Mouse (Mus musculus): ENCODE data around the gene Mrpl45.

DNA sequence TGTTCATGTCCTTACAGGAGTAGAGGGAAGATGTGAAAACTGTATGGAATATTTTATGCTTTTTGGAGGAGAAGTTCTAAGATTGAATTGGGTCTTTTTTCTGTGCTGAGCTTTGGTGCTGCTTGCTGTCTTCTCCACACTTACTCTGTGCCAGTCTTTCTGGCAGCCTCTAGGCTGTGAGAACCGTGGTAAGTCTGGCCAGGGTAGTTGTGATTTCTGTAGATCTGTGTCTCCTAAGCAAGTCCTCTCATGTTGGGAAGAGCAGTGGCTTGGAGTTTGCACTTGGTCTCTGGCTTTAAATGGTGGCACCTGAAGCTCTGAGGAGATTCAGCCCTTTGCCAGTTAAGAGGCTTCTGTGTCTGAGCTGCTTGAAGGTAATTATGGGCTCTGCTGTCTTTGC, 50.0 kb downstream of the Mrpl45 start:
- TF ChIP-seq POLR2A (IDR thresholded peaks at IDR 0.05; ENCODE audit: extremely low read depth, insufficient read depth, low read length), result no peak
- no peak for TF ChIP-seq CTCF (IDR thresholded peaks at IDR 0.05; ENCODE audit: extremely low read depth, insufficient read depth, low read length)

Data from cortical plate, adult 2 months (tissue).